Mouse (Mus musculus): Measurements from ENCODE around the gene Ppp1r3f. TPM values are rescaled to one million over a fixed set of nuclear protein-coding genes. Genes with fewer than 3 reads are reported as not detected.
A peak's percentile ranks its signal among the peaks of the same experiment; 100 is the strongest.

Gene Ppp1r3f
- polyA plus RNA-seq, 1 experiment from 2014 or later = 1.4 TPM

GRCm38 (mm10) chrX:7595371-7595770 lies 21.3 kb upstream of the Ppp1r3f start:
- no peaks in the 10 kb centered on the region for H3K27me3 ChIP-seq (ENCODE audit: control insufficient read depth, insufficient read depth, low read depth, low read length)
- no peak overlapping the region for H3K4me3 ChIP-seq (ENCODE audit: low read length)
- H3K27ac ChIP-seq (ENCODE audit: low read length) = no peak overlapping the region
- no peaks in the 10 kb centered on the region for H3K9me3 ChIP-seq (ENCODE audit: control insufficient read depth, low read length)
- no peaks in the 10 kb centered on the region for H3K4me1 ChIP-seq (replicated peaks; ENCODE audit: control insufficient read depth, insufficient read depth, low read length)
- H3K9ac ChIP-seq (ENCODE audit: low read length) = no peak overlapping the region
- WGBS = 66% methylated on average over 9 of the region's 9 CpGs
- peaks cover 3% of the 10 kb centered on the region; the same call in 1 of the 2 replicates for H3K36me3 ChIP-seq (ENCODE audit: control insufficient read depth, insufficient read depth, low read length)
- no peak for ATAC-seq (ENCODE audit: low read depth)
- no peak overlapping the region for H3K4me2 ChIP-seq (ENCODE audit: low read depth, low read length)

- no peak for ATAC-seq (ENCODE audit: low read depth)
- no peak overlapping the region for H3K4me3 ChIP-seq (ENCODE audit: low read length)
Measured at GRCm38 (mm10) chrX:7586356-7586755, 12.3 kb upstream of the Ppp1r3f start.

GRCm38 (mm10) chrX:7583881-7584280 lies 9.8 kb upstream of the Ppp1r3f start:
- no peak overlapping the region for H3K27ac ChIP-seq (ENCODE audit: low read length)
- no peak overlapping the region for H3K4me3 ChIP-seq (ENCODE audit: low read length)
- 90% methylated on average over 11 of the region's 11 CpGs for WGBS
- no peaks in the 10 kb centered on the region for H3K27me3 ChIP-seq (ENCODE audit: control insufficient read depth, insufficient read depth, low read depth, low read length)
- H3K4me1 ChIP-seq (replicated peaks; ENCODE audit: control insufficient read depth, insufficient read depth, low read length) = no peaks in the 10 kb centered on the region
- no peak overlapping the region for H3K9ac ChIP-seq (ENCODE audit: low read length)
- H3K36me3 ChIP-seq (ENCODE audit: control insufficient read depth, insufficient read depth, low read length) = no peaks in the 10 kb centered on the region
- no peak for ATAC-seq (ENCODE audit: low read depth)
- H3K9me3 ChIP-seq (ENCODE audit: control insufficient read depth, low read length) = no peaks in the 10 kb centered on the region
- H3K4me2 ChIP-seq (ENCODE audit: low read depth, low read length) = no peak overlapping the region

More at GRCm38 (mm10) chrX:7586356-7586755, 12.3 kb upstream of the Ppp1r3f start:
- Histone ChIP-seq H3K36me3 (ENCODE audit: control insufficient read depth, insufficient read depth, low read length) (no peaks in the 10 kb centered on the region), H3K9ac (ENCODE audit: low read length) (no peak overlapping the region), H3K27ac (ENCODE audit: low read length) (no peak overlapping the region), H3K27me3 (ENCODE audit: control insufficient read depth, insufficient read depth, low read depth, low read length) (no peaks in the 10 kb centered on the region), H3K4me2 (ENCODE audit: low read depth, low read length) (no peak overlapping the region), H3K9me3 (ENCODE audit: control insufficient read depth, low read length) (no peaks in the 10 kb centered on the region), H3K4me1 (replicated peaks; ENCODE audit: control insufficient read depth, insufficient read depth, low read length) (no peaks in the 10 kb centered on the region)
- 82% methylated on average over 4 of the region's 5 CpGs for WGBS

- Histone ChIP-seq H3K4me1 (replicated peaks; ENCODE audit: control insufficient read depth, insufficient read depth, low read length) (no peaks in the 10 kb centered on the region), H3K4me2 (ENCODE audit: low read depth, low read length) (no peak overlapping the region), H3K27ac (ENCODE audit: low read length) (no peak overlapping the region), H3K9me3 (ENCODE audit: control insufficient read depth, low read length) (no peaks in the 10 kb centered on the region), H3K27me3 (ENCODE audit: control insufficient read depth, insufficient read depth, low read depth, low read length) (no peaks in the 10 kb centered on the region), H3K36me3 (ENCODE audit: control insufficient read depth, insufficient read depth, low read length) (no peaks in the 10 kb centered on the region), H3K9ac (ENCODE audit: low read length) (no peak overlapping the region), H3K4me3 (ENCODE audit: low read length) (no peak overlapping the region)
- ATAC-seq (ENCODE audit: low read depth) = no peak
- 79% methylated on average over 2 of the region's 2 CpGs for WGBS
Measured at GRCm38 (mm10) chrX:7581151-7581550, 7.1 kb upstream of the Ppp1r3f start.

- Histone ChIP-seq H3K9me3 (ENCODE audit: control insufficient read depth, low read length) (no peaks in the 10 kb centered on the region; the same call in 1 of the 2 replicates), H3K27me3 (ENCODE audit: control insufficient read depth, insufficient read depth, low read depth, low read length) (no peaks in the 10 kb centered on the region), H3K9ac (ENCODE audit: low read length) (0 out of 2 replicates have a peak overlapping the region, but pooled peaks have one; percentile 11), H3K4me1 (replicated peaks; ENCODE audit: control insufficient read depth, insufficient read depth, low read length) (peaks cover 11% of the 10 kb centered on the region), H3K36me3 (ENCODE audit: control insufficient read depth, insufficient read depth, low read length) (no peaks in the 10 kb centered on the region), H3K27ac (ENCODE audit: low read length) (no peak overlapping the region), H3K4me2 (ENCODE audit: low read depth, low read length) (peak overlapping the region; percentile 62), H3K4me3 (ENCODE audit: low read length) (peak overlapping the region; percentile 63)
- no peak for ATAC-seq (ENCODE audit: low read depth)
- WGBS = 21% methylated on average over 5 of the region's 6 CpGs
Measured at GRCm38 (mm10) chrX:7574885-7575231, 775 bp upstream of the Ppp1r3f start.

GRCm38 (mm10) chrX:7573176-7574086 lies 652 bp downstream of the Ppp1r3f start, which contains the start of gene Foxp3:
TSS of gene Foxp3 (plus strand) at chrX:7573644.
- WGBS = 31% methylated on average over 50 of the region's 72 CpGs
- peak within 1 kb of the TSS; percentile 41; the same call in 1 of the 2 replicates for H3K27ac ChIP-seq (ENCODE audit: low read length)
- H3K9ac ChIP-seq (ENCODE audit: low read length) = peak within 1 kb of the TSS; percentile 77
- H3K4me1 ChIP-seq (replicated peaks; ENCODE audit: control insufficient read depth, insufficient read depth, low read length) = peaks cover 11% of the 10 kb centered on the region
- no peaks in the 10 kb centered on the region for H3K27me3 ChIP-seq (ENCODE audit: control insufficient read depth, insufficient read depth, low read depth, low read length)
- peak within 1 kb of the TSS; percentile 73 for H3K4me2 ChIP-seq (ENCODE audit: low read depth, low read length)
- ATAC-seq (ENCODE audit: low read depth) = peak; percentile 76
- no peaks in the 10 kb centered on the region; the same call in 1 of the 2 replicates for H3K9me3 ChIP-seq (ENCODE audit: control insufficient read depth, low read length)
- no peaks in the 10 kb centered on the region for H3K36me3 ChIP-seq (ENCODE audit: control insufficient read depth, insufficient read depth, low read length)
- peak within 1 kb of the TSS; percentile 63 for H3K4me3 ChIP-seq (ENCODE audit: low read length)

- Histone ChIP-seq H3K4me1 (replicated peaks; ENCODE audit: control insufficient read depth, insufficient read depth, low read length) (peaks cover 11% of the 10 kb centered on the region), H3K9me3 (ENCODE audit: control insufficient read depth, low read length) (no peaks in the 10 kb centered on the region; the same call in 1 of the 2 replicates), H3K36me3 (ENCODE audit: control insufficient read depth, insufficient read depth, low read length) (no peaks in the 10 kb centered on the region), H3K27me3 (ENCODE audit: control insufficient read depth, insufficient read depth, low read depth, low read length) (no peaks in the 10 kb centered on the region), H3K4me3 (ENCODE audit: low read length) (no peak overlapping the region; the same call in 1 of the 2 replicates), H3K27ac (ENCODE audit: low read length) (no peak overlapping the region), H3K4me2 (ENCODE audit: low read depth, low read length) (peak overlapping the region; percentile 73), H3K9ac (ENCODE audit: low read length) (no peak overlapping the region)
- WGBS = 66% methylated on average over 10 of the region's 10 CpGs
- no peak for ATAC-seq (ENCODE audit: low read depth)
Measured at GRCm38 (mm10) chrX:7572466-7572865, 1.6 kb downstream of the Ppp1r3f start.

- Histone ChIP-seq H3K36me3 (ENCODE audit: control insufficient read depth, insufficient read depth, low read length) (no peaks in the 10 kb centered on the region), H3K9me3 (ENCODE audit: control insufficient read depth, low read length) (no peaks in the 10 kb centered on the region; the same call in 1 of the 2 replicates), H3K4me2 (ENCODE audit: low read depth, low read length) (no peak overlapping the region), H3K4me3 (ENCODE audit: low read length) (no peak overlapping the region), H3K27me3 (ENCODE audit: control insufficient read depth, insufficient read depth, low read depth, low read length) (no peaks in the 10 kb centered on the region), H3K4me1 (replicated peaks; ENCODE audit: control insufficient read depth, insufficient read depth, low read length) (peaks cover 11% of the 10 kb centered on the region), H3K27ac (ENCODE audit: low read length) (no peak overlapping the region), H3K9ac (ENCODE audit: low read length) (no peak overlapping the region)
- 86% methylated on average over 9 of the region's 9 CpGs for WGBS
- ATAC-seq (ENCODE audit: low read depth) = no peak
Measured at GRCm38 (mm10) chrX:7571565-7572136, 2.4 kb downstream of the Ppp1r3f start.

- 43% methylated on average over 7 of the region's 7 CpGs for WGBS
- H3K27ac ChIP-seq (ENCODE audit: low read length) = no peak overlapping the region
- no peak for ATAC-seq (ENCODE audit: low read depth)
Measured at GRCm38 (mm10) chrX:7570481-7571175, 3.5 kb downstream of the Ppp1r3f start.

More at GRCm38 (mm10) chrX:7570481-7571175, 3.5 kb downstream of the Ppp1r3f start:
- Histone ChIP-seq H3K4me3 (ENCODE audit: low read length) (no peak overlapping the region), H3K36me3 (ENCODE audit: control insufficient read depth, insufficient read depth, low read length) (no peaks in the 10 kb centered on the region), H3K9me3 (ENCODE audit: control insufficient read depth, low read length) (no peaks in the 10 kb centered on the region; the same call in 1 of the 2 replicates), H3K27me3 (ENCODE audit: control insufficient read depth, insufficient read depth, low read depth, low read length) (no peaks in the 10 kb centered on the region), H3K9ac (ENCODE audit: low read length) (no peak overlapping the region), H3K4me2 (ENCODE audit: low read depth, low read length) (no peak overlapping the region), H3K4me1 (replicated peaks; ENCODE audit: control insufficient read depth, insufficient read depth, low read length) (peaks cover 11% of the 10 kb centered on the region)

All from lung, embryonic 16.5 days (tissue).